Mouse (Mus musculus): ENCODE results near the gene Gm4491. TPM values are rescaled to one million over a fixed set of nuclear protein-coding genes. Genes with fewer than 3 reads are reported as not detected.
A peak's percentile ranks its signal among the peaks of the same experiment; 100 is the strongest.

Gene Gm4491
- polyA plus RNA-seq, 1 experiment from 2014 or later, result not detected

- no peak overlapping the region for H3K4me2 ChIP-seq (replicated peaks)
- H3K27me3 ChIP-seq, result peaks cover 58% of the 10 kb centered on the region
- 46% methylated on average over 11 of the region's 11 CpGs for WGBS
- peaks cover 18% of the 10 kb centered on the region for H3K4me1 ChIP-seq
- H3K36me3 ChIP-seq, result no peaks in the 10 kb centered on the region
- H3K27ac ChIP-seq (replicated peaks), result no peak overlapping the region
- ATAC-seq (replicated peaks), result no peak
- no peak overlapping the region for H3K9ac ChIP-seq (replicated peaks)
- H3K4me3 ChIP-seq, result no peak overlapping the region
- H3K9me3 ChIP-seq, result no peaks in the 10 kb centered on the region
These were observed 10.0 kb downstream of the Gm4491 start for GRCm38 (mm10) chr14:57105721-57106120.

- no peak for ATAC-seq (replicated peaks)
- 12% methylated on average over 14 of the region's 14 CpGs for WGBS
- Histone ChIP-seq H3K9me3 (no peaks in the 10 kb centered on the region), H3K4me1 (peaks cover 18% of the 10 kb centered on the region), H3K27ac (replicated peaks) (no peak overlapping the region), H3K9ac (replicated peaks) (no peak overlapping the region), H3K4me3 (peak overlapping the region; percentile 54; the same call in 1 of the 2 replicates), H3K36me3 (no peaks in the 10 kb centered on the region), H3K4me2 (replicated peaks) (peak overlapping the region; percentile 99), H3K27me3 (peaks cover 58% of the 10 kb centered on the region)
These were observed 10.6 kb downstream of the Gm4491 start for GRCm38 (mm10) chr14:57105111-57105510.

- H3K4me2 ChIP-seq (replicated peaks), result peak within 1 kb of the TSS; percentile 99
- peaks cover 18% of the 10 kb centered on the region for H3K4me1 ChIP-seq
- peaks cover 58% of the 10 kb centered on the region for H3K27me3 ChIP-seq
- peak within 1 kb of the TSS; percentile 42 for H3K9ac ChIP-seq (replicated peaks)
- no peaks in the 10 kb centered on the region for H3K36me3 ChIP-seq
- H3K4me3 ChIP-seq, result peak within 1 kb of the TSS; percentile 54
- H3K27ac ChIP-seq (replicated peaks), result no peak within 1 kb of the TSS
- peak; percentile 78 for ATAC-seq (replicated peaks)
- no peaks in the 10 kb centered on the region for H3K9me3 ChIP-seq
- under 1% methylated on average over 99 of the region's 101 CpGs for WGBS
These were observed 11.3 kb downstream of the Gm4491 start, which contains the start of gene Gjb2 for GRCm38 (mm10) chr14:57104106-57105023. Gene Gjb2, minus strand, starts transcription at chr14:57104702.

- no peaks in the 10 kb centered on the region for H3K9me3 ChIP-seq
- WGBS, result 3% methylated on average over 22 of the region's 22 CpGs
- no peak for ATAC-seq (replicated peaks)
- H3K27ac ChIP-seq (replicated peaks), result no peak overlapping the region
- H3K4me3 ChIP-seq, result peak overlapping the region; percentile 54
- no peaks in the 10 kb centered on the region for H3K36me3 ChIP-seq
- peak overlapping the region; percentile 42 for H3K9ac ChIP-seq (replicated peaks)
- H3K27me3 ChIP-seq, result peaks cover 58% of the 10 kb centered on the region
- peak overlapping the region; percentile 99 for H3K4me2 ChIP-seq (replicated peaks)
- H3K4me1 ChIP-seq, result peaks cover 18% of the 10 kb centered on the region
These were observed 12.0 kb downstream of the Gm4491 start for GRCm38 (mm10) chr14:57103711-57104105.

- no peaks in the 10 kb centered on the region for H3K36me3 ChIP-seq
- no peak overlapping the region for H3K27ac ChIP-seq (replicated peaks)
- H3K4me3 ChIP-seq, result no peak overlapping the region
- no peak overlapping the region for H3K4me2 ChIP-seq (replicated peaks)
- H3K27me3 ChIP-seq, result peaks cover 58% of the 10 kb centered on the region
- 55% methylated on average over 6 of the region's 6 CpGs for WGBS
- ATAC-seq (replicated peaks), result no peak
- no peaks in the 10 kb centered on the region for H3K9me3 ChIP-seq
- H3K9ac ChIP-seq (replicated peaks), result no peak overlapping the region
- peaks cover 18% of the 10 kb centered on the region for H3K4me1 ChIP-seq
These were observed 12.6 kb downstream of the Gm4491 start for GRCm38 (mm10) chr14:57103121-57103520.

GRCm38 (mm10) chr14:57101623-57102022 lies 14.1 kb downstream of the Gm4491 start:
- Histone ChIP-seq H3K27ac (replicated peaks) (no peak overlapping the region), H3K4me3 (no peak overlapping the region), H3K9me3 (no peaks in the 10 kb centered on the region), H3K4me2 (replicated peaks) (no peak overlapping the region), H3K4me1 (peaks cover 18% of the 10 kb centered on the region), H3K36me3 (no peaks in the 10 kb centered on the region), H3K27me3 (peaks cover 47% of the 10 kb centered on the region), H3K9ac (replicated peaks) (no peak overlapping the region)
- WGBS, result 92% methylated on average over 7 of the region's 7 CpGs
- ATAC-seq (replicated peaks), result no peak

GRCm38 (mm10) chr14:57095855-57096254 lies 19.8 kb downstream of the Gm4491 start:
- no peak overlapping the region for H3K9ac ChIP-seq (replicated peaks)
- ATAC-seq (replicated peaks), result no peak
- no peaks in the 10 kb centered on the region for H3K9me3 ChIP-seq
- H3K4me2 ChIP-seq (replicated peaks), result no peak overlapping the region
- no peak overlapping the region for H3K4me3 ChIP-seq
- WGBS, result 85% methylated on average over 4 of the region's 4 CpGs
- no peaks in the 10 kb centered on the region for H3K27me3 ChIP-seq
- no peak overlapping the region for H3K27ac ChIP-seq (replicated peaks)
- no peaks in the 10 kb centered on the region for H3K4me1 ChIP-seq
- no peaks in the 10 kb centered on the region for H3K36me3 ChIP-seq

GRCm38 (mm10) chr14:57093029-57093428 lies 22.7 kb downstream of the Gm4491 start:
- Histone ChIP-seq H3K27ac (replicated peaks) (no peak overlapping the region), H3K4me1 (no peaks in the 10 kb centered on the region), H3K9ac (replicated peaks) (no peak overlapping the region), H3K9me3 (no peaks in the 10 kb centered on the region), H3K4me3 (no peak overlapping the region), H3K27me3 (no peaks in the 10 kb centered on the region), H3K4me2 (replicated peaks) (no peak overlapping the region), H3K36me3 (no peaks in the 10 kb centered on the region)
- ATAC-seq (replicated peaks), result no peak
- 6% methylated on average over 8 of the region's 8 CpGs for WGBS

- Histone ChIP-seq H3K9ac (replicated peaks) (no peak overlapping the region), H3K27ac (replicated peaks) (no peak overlapping the region), H3K4me1 (no peaks in the 10 kb centered on the region), H3K36me3 (no peaks in the 10 kb centered on the region), H3K27me3 (no peaks in the 10 kb centered on the region), H3K9me3 (no peaks in the 10 kb centered on the region), H3K4me3 (no peak overlapping the region), H3K4me2 (replicated peaks) (no peak overlapping the region)
- WGBS, result 63% methylated on average over 2 of the region's 2 CpGs
- no peak for ATAC-seq (replicated peaks)
These were observed 25.7 kb downstream of the Gm4491 start for GRCm38 (mm10) chr14:57090001-57090400.

GRCm38 (mm10) chr14:57089107-57089506 lies 26.6 kb downstream of the Gm4491 start:
- Histone ChIP-seq H3K4me2 (replicated peaks) (no peak overlapping the region), H3K4me3 (no peak overlapping the region), H3K4me1 (no peaks in the 10 kb centered on the region), H3K36me3 (no peaks in the 10 kb centered on the region), H3K27ac (replicated peaks) (no peak overlapping the region), H3K27me3 (no peaks in the 10 kb centered on the region), H3K9ac (replicated peaks) (no peak overlapping the region), H3K9me3 (no peaks in the 10 kb centered on the region)
- ATAC-seq (replicated peaks), result no peak
- WGBS, result 87% methylated on average over 7 of the region's 7 CpGs

- Histone ChIP-seq H3K9me3 (no peaks in the 10 kb centered on the region), H3K4me3 (no peak overlapping the region), H3K27me3 (no peaks in the 10 kb centered on the region), H3K36me3 (no peaks in the 10 kb centered on the region), H3K27ac (replicated peaks) (no peak overlapping the region), H3K4me1 (no peaks in the 10 kb centered on the region), H3K9ac (replicated peaks) (no peak overlapping the region), H3K4me2 (replicated peaks) (no peak overlapping the region)
- no peak for ATAC-seq (replicated peaks)
- 67% methylated on average over 11 of the region's 11 CpGs for WGBS
These were observed 31.5 kb downstream of the Gm4491 start for GRCm38 (mm10) chr14:57084180-57084668.

- ATAC-seq (replicated peaks), result no peak
- Histone ChIP-seq H3K4me3 (no peak overlapping the region), H3K4me2 (replicated peaks) (no peak overlapping the region), H3K27me3 (no peaks in the 10 kb centered on the region), H3K9me3 (no peaks in the 10 kb centered on the region), H3K27ac (replicated peaks) (no peak overlapping the region), H3K4me1 (no peaks in the 10 kb centered on the region), H3K9ac (replicated peaks) (no peak overlapping the region), H3K36me3 (no peaks in the 10 kb centered on the region)
- WGBS, result 97% methylated on average over 1 of the region's 1 CpGs
These were observed 32.8 kb downstream of the Gm4491 start for GRCm38 (mm10) chr14:57082863-57083262.

All from forebrain, embryonic 15.5 days (tissue).